In the genomic region with DNA sequence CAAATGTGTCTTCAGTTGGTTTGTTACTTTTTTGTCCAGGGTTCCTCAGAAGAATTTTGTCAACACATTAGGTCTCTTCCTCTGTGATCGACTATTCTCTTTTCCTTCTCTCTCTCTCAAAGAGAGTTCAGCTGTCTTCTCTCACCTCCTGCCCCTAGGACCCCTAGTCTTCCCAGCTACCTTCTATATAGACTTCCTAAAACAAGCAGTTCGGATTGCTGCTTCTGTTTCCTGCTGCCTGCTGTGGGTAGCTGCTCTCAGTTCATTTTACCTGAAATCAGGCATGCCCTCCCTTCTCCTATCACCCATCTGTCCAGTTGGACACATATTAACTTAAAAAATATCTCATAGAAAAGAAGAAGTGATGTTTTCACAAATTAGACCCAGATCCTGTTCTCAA, we compare ENCODE assay signal across 15 mouse cellular contexts.
DNase-seq lines count a peak whose midpoint lies in the region; ATAC-seq lines count a peak whose summit lies in the region.
"Had no signal": no experiment of that assay in that cellular context is flagged by ENCODE, and none has a peak within 500 bp of the region (broad histone marks: within the 10 kb centered on the region; RNA-seq: fewer than 3 reads in every experiment).

No protein-coding gene starts in this region.

- no peak overlapping the region for H3K4me3 ChIP-seq in kidney, embryonic 16.5 days (ENCODE audit: low read length)
- no peak overlapping the region for H3K4me3 ChIP-seq in kidney, embryonic 14.5 days (ENCODE audit: low read length)
- no peak overlapping the region for H3K4me3 ChIP-seq in liver, embryonic 12.5 days
- H3K4me3 ChIP-seq in midbrain, embryonic 13.5 days (replicated peaks) = no peak overlapping the region
- H3K4me3 ChIP-seq: embryonic facial prominence, embryonic 15.5 days; forebrain, embryonic 10.5 days; limb, embryonic 15.5 days; midbrain, embryonic 10.5 days; neural tube, embryonic 12.5 days had no signal

- DNase-seq in heart, adult 11 months = peak; percentile 60
- DNase-seq in heart, postnatal 4 days = no peak
- DNase-seq in adrenal gland, adult 2 months = no peak
- DNase-seq: embryo, embryonic 11 days had no signal

- H3K4me2 ChIP-seq in kidney, embryonic 16.5 days (replicated peaks; ENCODE audit: low read depth, low read length) = no peak overlapping the region
- no peak overlapping the region for H3K4me2 ChIP-seq in kidney, embryonic 14.5 days (replicated peaks; ENCODE audit: low read depth, low read length)
- H3K4me2 ChIP-seq in liver, embryonic 12.5 days = no peak overlapping the region
- H3K4me2 ChIP-seq in midbrain, embryonic 13.5 days (replicated peaks) = no peak overlapping the region
- H3K4me2 ChIP-seq: embryonic facial prominence, embryonic 15.5 days; heart, embryonic 11.5 days; limb, embryonic 15.5 days; neural tube, embryonic 12.5 days had no signal

- no peaks in the 10 kb centered on the region for H3K27me3 ChIP-seq in kidney, embryonic 16.5 days (ENCODE audit: insufficient read depth, low read length)
- no peaks in the 10 kb centered on the region for H3K27me3 ChIP-seq in kidney, embryonic 14.5 days (ENCODE audit: control insufficient read depth, insufficient read depth, low read length)
- H3K27me3 ChIP-seq in liver, embryonic 12.5 days (replicated peaks) = no peaks in the 10 kb centered on the region
- no peaks in the 10 kb centered on the region for H3K27me3 ChIP-seq in midbrain, embryonic 13.5 days
- H3K27me3 ChIP-seq: embryonic facial prominence, embryonic 15.5 days; limb, embryonic 15.5 days; neural tube, embryonic 12.5 days had no signal

- H3K9me3 ChIP-seq in kidney, embryonic 16.5 days (ENCODE audit: low read length) = no peaks in the 10 kb centered on the region
- H3K9me3 ChIP-seq in kidney, embryonic 14.5 days (ENCODE audit: control insufficient read depth, low read length) = no peaks in the 10 kb centered on the region
- no peaks in the 10 kb centered on the region for H3K9me3 ChIP-seq in liver, embryonic 12.5 days (replicated peaks)
- H3K9me3 ChIP-seq in midbrain, embryonic 13.5 days = no peaks in the 10 kb centered on the region
- H3K9me3 ChIP-seq: embryonic facial prominence, embryonic 15.5 days; forebrain, embryonic 10.5 days; limb, embryonic 15.5 days; midbrain, embryonic 10.5 days; neural tube, embryonic 12.5 days had no signal

- H3K36me3 ChIP-seq in kidney, embryonic 16.5 days (ENCODE audit: insufficient read depth, low read length) = no peaks in the 10 kb centered on the region
- H3K36me3 ChIP-seq in kidney, embryonic 14.5 days (ENCODE audit: control insufficient read depth, insufficient read depth, low read length) = no peaks in the 10 kb centered on the region
- H3K36me3 ChIP-seq in liver, embryonic 12.5 days = no peaks in the 10 kb centered on the region
- no peaks in the 10 kb centered on the region for H3K36me3 ChIP-seq in midbrain, embryonic 13.5 days
- H3K36me3 ChIP-seq: embryonic facial prominence, embryonic 15.5 days; forebrain, embryonic 10.5 days; limb, embryonic 15.5 days; midbrain, embryonic 10.5 days; neural tube, embryonic 12.5 days had no signal

- peak overlapping the region; percentile 18; the same call in 1 of the 2 replicates for H3K27ac ChIP-seq in kidney, embryonic 16.5 days (ENCODE audit: low read length)
- no peak overlapping the region for H3K27ac ChIP-seq in kidney, embryonic 14.5 days (ENCODE audit: low read depth, low read length)
- H3K27ac ChIP-seq in liver, embryonic 12.5 days = 0 out of 2 replicates have a peak overlapping the region, but pooled peaks have one; percentile 5
- H3K27ac ChIP-seq in midbrain, embryonic 13.5 days = no peak overlapping the region
- H3K27ac ChIP-seq: embryonic facial prominence, embryonic 15.5 days; forebrain, embryonic 10.5 days; limb, embryonic 15.5 days; midbrain, embryonic 10.5 days; neural tube, embryonic 12.5 days had no signal

- WGBS in kidney, embryonic 16.5 days = 47% methylated on average over 2 of the region's 2 CpGs
- WGBS in kidney, embryonic 14.5 days = 48% methylated on average over 2 of the region's 2 CpGs
- 25% methylated on average over 2 of the region's 2 CpGs for WGBS in liver, embryonic 12.5 days (ENCODE audit: insufficient replicate concordance)
- 81% methylated on average over 2 of the region's 2 CpGs for WGBS in midbrain, embryonic 13.5 days

- no peak overlapping the region for H3K9ac ChIP-seq in kidney, embryonic 16.5 days (replicated peaks; ENCODE audit: low read length)
- H3K9ac ChIP-seq in kidney, embryonic 14.5 days (ENCODE audit: low read depth, low read length) = no peak overlapping the region
- no peak overlapping the region for H3K9ac ChIP-seq in liver, embryonic 12.5 days
- H3K9ac ChIP-seq in midbrain, embryonic 13.5 days (replicated peaks) = no peak overlapping the region
- H3K9ac ChIP-seq: embryonic facial prominence, embryonic 15.5 days; limb, embryonic 15.5 days; neural tube, embryonic 12.5 days had no signal

- H3K4me1 ChIP-seq in kidney, embryonic 16.5 days (ENCODE audit: insufficient read depth, low read length) = peaks cover 20% of the 10 kb centered on the region
- H3K4me1 ChIP-seq in kidney, embryonic 14.5 days (ENCODE audit: control insufficient read depth, insufficient read depth, low read length) = no peaks in the 10 kb centered on the region
- H3K4me1 ChIP-seq in liver, embryonic 12.5 days = peaks cover 8% of the 10 kb centered on the region; the same call in 1 of the 2 replicates
- H3K4me1 ChIP-seq in midbrain, embryonic 13.5 days (replicated peaks) = peaks cover 4% of the 10 kb centered on the region; the same call in 1 of the 2 replicates
- H3K4me1 ChIP-seq: neural tube, embryonic 12.5 days had no signal

- ATAC-seq in kidney, embryonic 16.5 days (ENCODE audit: low FRiP score, low TSS enrichment) = no peak
- no peak for ATAC-seq in kidney, embryonic 14.5 days (ENCODE audit: low FRiP score, low TSS enrichment)
- no peak for ATAC-seq in liver, embryonic 12.5 days
- ATAC-seq in neutrophil, adult 5-6 weeks (ENCODE audit: extremely low read depth, insufficient number of reproducible peaks, low FRiP score, poor library complexity, severe bottlenecking) = 0 out of 2 replicates have a peak, but pooled peaks have one; percentile 0
- ATAC-seq in midbrain, embryonic 13.5 days = no peak

Comparison
In these comparisons a context has a peak if more than half of its experiments do, and no peak if none do; other contexts are left out.
1. H3K27ac ChIP-seq: peak in kidney, embryonic 16.5 days (single experiment) and liver, embryonic 12.5 days (single experiment); none in kidney, embryonic 14.5 days (single experiment) and midbrain, embryonic 13.5 days (single experiment).